Mouse (Mus musculus) kidney, postnatal 10 days (tissue): ENCODE data around the gene Cyp2j6.
A peak's percentile ranks its signal among the peaks of the same experiment; 100 is the strongest.
"Not testable (repeated sequence)": the region's sequence is repeated elsewhere in the genome, so short reads cannot be mapped to it uniquely, and the experiment has no call there.

ENCODE experiments used
- DNase-seq: peaks from one replicate; pipeline ENCODE4 v3.0.0; 2021; ENCODE audit warnings: mixed read lengths

Gene Cyp2j6

DNA sequence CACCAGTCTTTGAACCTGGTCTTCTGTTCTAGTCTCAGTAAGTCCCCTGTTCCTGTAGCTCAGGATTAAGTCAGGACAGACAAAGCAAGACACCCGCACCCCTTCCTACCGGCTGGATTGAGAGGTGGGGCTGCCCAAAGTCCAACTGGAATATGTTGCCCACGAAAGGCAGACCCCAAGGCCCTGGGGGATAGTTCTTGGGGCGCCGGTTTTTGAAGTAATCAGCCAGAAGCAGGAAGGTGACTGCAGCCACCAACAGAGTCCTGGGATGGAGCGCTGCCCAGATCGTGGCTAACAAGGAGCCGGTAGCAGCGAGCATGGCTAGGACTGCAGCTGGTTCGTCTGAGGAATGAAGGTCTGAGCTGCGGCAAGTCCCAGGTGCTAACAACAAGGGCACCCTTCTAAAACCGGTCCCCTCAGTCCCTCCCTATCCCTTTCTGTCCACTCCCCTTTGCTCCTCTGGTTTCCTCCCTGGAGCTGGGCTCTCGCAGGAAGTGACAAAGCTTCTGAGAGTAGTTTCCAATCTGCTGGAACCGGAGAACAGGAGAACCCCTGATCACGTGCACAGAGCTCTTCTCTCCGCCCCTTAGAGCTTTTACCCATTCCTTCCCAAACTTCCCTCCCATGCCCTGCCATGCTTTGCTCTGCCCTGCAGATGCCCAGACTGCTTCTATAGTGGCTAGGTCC, at the start of gene Cyp2j6:
Cyp2j6 (minus strand) TSS at position 529 of the 687 bp plus-strand sequence.
- DNase-seq: peak; percentile 65

GRCm38 (mm10) chr4:96591791-96592150, 38.3 kb upstream of the Cyp2j6 start:
- peak; percentile 72 for DNase-seq

- DNase-seq: peak; percentile 79
These were observed 37.7 kb upstream of the Cyp2j6 start, which contains the start of gene Cyp2j9 for GRCm38 (mm10) chr4:96590911-96591790. TSS of gene Cyp2j9 (minus strand) at chr4:96591578.

GRCm38 (mm10) chr4:96581425-96582088, 28.1 kb upstream of the Cyp2j6 start:
- DNase-seq: no peak

GRCm38 (mm10) chr4:96580351-96580750, 26.9 kb upstream of the Cyp2j6 start:
- DNase-seq: not testable (repeated sequence)

DNA sequence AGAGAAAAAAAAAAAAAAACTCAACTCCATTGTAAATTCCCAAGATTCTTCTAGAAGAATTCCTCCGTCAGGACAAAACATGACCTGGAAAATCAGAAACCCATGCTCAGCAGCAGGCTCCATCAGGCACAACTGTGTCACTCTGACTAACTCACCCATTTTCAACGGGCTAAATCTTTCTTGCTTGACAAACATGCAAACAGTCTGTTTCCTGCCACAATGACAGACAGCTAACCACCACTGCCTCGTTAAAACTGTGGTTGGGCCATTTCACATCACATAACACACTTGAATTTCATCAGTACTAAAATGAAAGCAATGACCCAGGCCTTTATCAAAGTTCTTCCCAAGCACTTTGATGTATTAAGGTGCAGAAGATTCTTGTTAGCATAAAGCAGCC, 16.0 kb upstream of the Cyp2j6 start:
- DNase-seq: no peak

- no peak for DNase-seq
These were observed 14.5 kb upstream of the Cyp2j6 start for GRCm38 (mm10) chr4:96567988-96568387.

- DNase-seq: no peak
These were observed 12.3 kb upstream of the Cyp2j6 start for GRCm38 (mm10) chr4:96565808-96566207.

DNA sequence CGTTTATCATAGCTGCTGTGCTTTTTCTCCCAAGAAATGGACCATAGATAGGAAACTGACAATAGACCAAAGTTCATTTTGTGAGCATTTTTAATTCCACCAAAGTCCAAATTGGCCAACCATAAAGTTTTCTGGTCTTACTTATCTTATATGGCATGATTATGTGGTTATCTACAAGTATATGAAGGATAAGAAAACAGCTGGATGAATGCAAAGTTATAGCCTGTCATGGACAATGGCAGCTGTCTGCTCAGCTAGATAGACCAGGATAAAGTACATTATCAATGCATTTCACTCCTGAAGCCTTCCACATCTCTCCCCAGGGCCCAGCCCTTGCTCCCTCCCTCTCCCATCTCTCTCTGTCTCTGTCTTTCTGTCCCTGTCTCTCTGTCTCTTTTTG, 7.0 kb upstream of the Cyp2j6 start:
- no peak for DNase-seq

GRCm38 (mm10) chr4:96559781-96560180, 6.3 kb upstream of the Cyp2j6 start:
- DNase-seq: no peak

DNA sequence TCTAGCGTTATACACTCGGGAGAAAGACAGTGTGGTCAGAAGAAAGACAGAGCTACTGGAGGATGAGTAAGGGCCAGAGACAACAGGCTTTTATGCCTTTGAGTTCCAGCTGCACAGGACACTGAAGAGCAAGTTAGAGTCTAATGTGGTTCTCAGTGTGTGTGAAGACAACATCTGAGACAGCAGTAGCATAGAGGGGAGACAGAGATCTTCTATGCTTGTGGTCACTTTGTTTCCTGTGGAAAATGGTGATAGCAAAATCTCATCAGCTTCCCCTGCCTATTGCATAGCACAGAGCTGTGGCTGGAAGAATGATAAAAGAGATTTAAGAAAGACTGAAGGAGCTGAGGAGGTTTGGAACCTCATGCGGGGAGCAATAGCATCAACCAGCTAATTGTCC, 1.8 kb downstream of the Cyp2j6 start:
- no peak for DNase-seq

- DNase-seq: no peak
These were observed 7.5 kb downstream of the Cyp2j6 start for GRCm38 (mm10) chr4:96545976-96546375.

GRCm38 (mm10) chr4:96525772-96526171, 27.7 kb downstream of the Cyp2j6 start:
- DNase-seq: peak; percentile 40

- no peak for DNase-seq
These were observed 31.2 kb downstream of the Cyp2j6 start for GRCm38 (mm10) chr4:96522256-96522655.

- DNase-seq: no peak
These were observed 43.4 kb downstream of the Cyp2j6 start for GRCm38 (mm10) chr4:96510083-96510482.

DNA sequence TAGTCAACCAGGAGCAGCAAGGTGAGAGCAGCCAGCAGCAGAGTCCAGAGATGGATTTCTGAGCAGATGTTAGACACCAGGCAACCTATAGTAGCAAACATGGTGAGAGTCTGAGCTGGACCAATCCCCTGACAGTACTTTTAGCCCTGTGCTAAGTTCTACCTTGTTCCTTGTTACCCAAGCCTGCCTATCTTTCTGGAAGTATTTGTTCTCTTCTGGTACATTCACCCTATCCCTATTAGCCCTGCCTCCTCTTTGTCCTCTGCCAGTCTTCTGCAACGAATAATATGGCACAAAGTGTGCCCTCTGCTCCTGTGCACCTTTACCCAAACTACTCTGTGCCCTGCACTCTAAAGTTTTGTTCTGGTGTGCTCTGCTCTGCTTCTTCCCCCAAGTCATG, 46.2 kb downstream of the Cyp2j6 start, which contains the start of gene Cyp2j8:
Cyp2j8 (minus strand) TSS at position 101 of the 400 bp plus-strand sequence.
- DNase-seq: no peak
